Mouse (Mus musculus): ENCODE data around the gene Clrn3. TPM values are rescaled to one million over a fixed set of nuclear protein-coding genes. Genes with fewer than 3 reads are reported as not detected.

Gene Clrn3
- polyA plus RNA-seq, 1 experiment from 2014 or later, result not detected

- ATAC-seq, result no peak
- Histone ChIP-seq H3K27me3 (no peaks in the 10 kb centered on the region), H3K4me2 (no peak overlapping the region), H3K36me3 (ENCODE audit: poor library complexity, severe bottlenecking) (no peaks in the 10 kb centered on the region), H3K9ac (no peak overlapping the region), H3K9me3 (replicated peaks) (no peaks in the 10 kb centered on the region), H3K4me1 (0 out of 2 replicates have a peak, but pooled peaks cover under 1% of the 10 kb centered on the region), H3K27ac (no peak overlapping the region), H3K4me3 (no peak overlapping the region)
- 88% methylated on average over 2 of the region's 2 CpGs for WGBS
These were observed 614 bp upstream of the Clrn3 start for GRCm38 (mm10) chr7:135529068-135529467.

DNA sequence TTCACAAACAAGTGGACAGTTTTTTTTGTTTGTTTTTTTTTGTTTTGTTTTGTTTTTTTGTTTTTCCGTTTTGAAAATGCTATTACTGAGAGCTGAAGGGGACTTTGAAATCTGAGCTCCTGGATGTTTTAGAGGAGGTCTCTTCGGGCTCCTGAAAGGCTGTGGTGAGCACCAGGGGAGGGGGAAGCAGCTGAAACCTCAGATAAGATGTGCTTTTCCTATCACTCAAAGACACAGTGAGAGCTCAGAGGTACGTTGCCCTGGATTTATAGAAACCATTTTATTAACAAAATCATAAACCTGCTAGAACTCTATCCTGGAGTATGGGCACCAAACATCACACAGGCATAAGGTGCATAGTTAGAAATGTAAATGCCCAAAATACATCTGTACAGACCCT lies 1.3 kb downstream of the Clrn3 start:
- H3K36me3 ChIP-seq (ENCODE audit: poor library complexity, severe bottlenecking), result no peaks in the 10 kb centered on the region
- ATAC-seq, result no peak
- H3K9ac ChIP-seq, result no peak overlapping the region
- no peaks in the 10 kb centered on the region for H3K9me3 ChIP-seq (replicated peaks)
- H3K4me2 ChIP-seq, result no peak overlapping the region
- WGBS, result 70% methylated on average over 3 of the region's 3 CpGs
- 0 out of 2 replicates have a peak, but pooled peaks cover 3% of the 10 kb centered on the region for H3K4me1 ChIP-seq
- H3K4me3 ChIP-seq, result no peak overlapping the region
- no peaks in the 10 kb centered on the region for H3K27me3 ChIP-seq
- H3K27ac ChIP-seq, result no peak overlapping the region

- Histone ChIP-seq H3K27me3 (no peaks in the 10 kb centered on the region), H3K9me3 (replicated peaks) (no peaks in the 10 kb centered on the region), H3K27ac (no peak overlapping the region), H3K4me1 (0 out of 2 replicates have a peak, but pooled peaks cover 3% of the 10 kb centered on the region), H3K9ac (no peak overlapping the region), H3K4me3 (no peak overlapping the region), H3K36me3 (ENCODE audit: poor library complexity, severe bottlenecking) (no peaks in the 10 kb centered on the region), H3K4me2 (no peak overlapping the region)
- no peak for ATAC-seq
- WGBS, result 93% methylated on average over 3 of the region's 3 CpGs
These were observed 1.8 kb downstream of the Clrn3 start for GRCm38 (mm10) chr7:135526574-135527152.

DNA sequence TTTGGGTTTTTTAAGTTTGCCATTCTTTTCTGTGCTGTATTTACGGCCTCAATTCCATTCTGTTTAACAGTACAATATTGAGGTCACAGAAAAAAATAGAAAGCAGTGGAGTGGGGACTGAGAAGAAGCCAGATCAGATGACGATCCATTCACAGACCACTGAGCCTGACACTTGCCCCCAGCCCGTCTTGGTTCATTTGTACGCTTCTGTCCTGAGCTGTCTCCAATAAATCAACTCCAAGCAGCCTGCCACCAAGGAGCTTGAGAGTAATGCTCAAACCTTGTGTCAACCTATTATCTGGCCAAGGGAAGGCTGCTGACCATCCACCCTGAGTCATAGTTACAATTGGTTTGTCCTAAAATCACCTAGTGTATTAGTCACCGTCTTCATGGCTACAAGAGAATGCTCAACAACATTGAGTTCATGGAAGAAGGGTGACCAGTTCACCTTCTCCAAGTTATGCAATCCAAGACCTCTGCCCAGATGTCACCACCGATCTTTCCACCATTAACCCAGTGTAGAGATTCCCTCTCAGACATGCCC lies 4.0 kb downstream of the Clrn3 start:
- Histone ChIP-seq H3K27me3 (no peaks in the 10 kb centered on the region), H3K4me1 (0 out of 2 replicates have a peak, but pooled peaks cover 3% of the 10 kb centered on the region), H3K9ac (no peak overlapping the region), H3K36me3 (ENCODE audit: poor library complexity, severe bottlenecking) (no peaks in the 10 kb centered on the region), H3K4me3 (no peak overlapping the region), H3K27ac (no peak overlapping the region), H3K4me2 (no peak overlapping the region), H3K9me3 (replicated peaks) (no peaks in the 10 kb centered on the region)
- 86% methylated on average over 6 of the region's 6 CpGs for WGBS
- ATAC-seq, result no peak

GRCm38 (mm10) chr7:135523981-135524380 lies 4.5 kb downstream of the Clrn3 start:
- no peaks in the 10 kb centered on the region for H3K36me3 ChIP-seq (ENCODE audit: poor library complexity, severe bottlenecking)
- H3K4me3 ChIP-seq, result no peak overlapping the region
- H3K27me3 ChIP-seq, result no peaks in the 10 kb centered on the region
- WGBS, result 62% methylated on average over 4 of the region's 4 CpGs
- no peak for ATAC-seq
- H3K9me3 ChIP-seq (replicated peaks), result no peaks in the 10 kb centered on the region
- no peak overlapping the region for H3K9ac ChIP-seq
- no peak overlapping the region for H3K27ac ChIP-seq
- H3K4me1 ChIP-seq, result 0 out of 2 replicates have a peak, but pooled peaks cover 3% of the 10 kb centered on the region
- no peak overlapping the region for H3K4me2 ChIP-seq

DNA sequence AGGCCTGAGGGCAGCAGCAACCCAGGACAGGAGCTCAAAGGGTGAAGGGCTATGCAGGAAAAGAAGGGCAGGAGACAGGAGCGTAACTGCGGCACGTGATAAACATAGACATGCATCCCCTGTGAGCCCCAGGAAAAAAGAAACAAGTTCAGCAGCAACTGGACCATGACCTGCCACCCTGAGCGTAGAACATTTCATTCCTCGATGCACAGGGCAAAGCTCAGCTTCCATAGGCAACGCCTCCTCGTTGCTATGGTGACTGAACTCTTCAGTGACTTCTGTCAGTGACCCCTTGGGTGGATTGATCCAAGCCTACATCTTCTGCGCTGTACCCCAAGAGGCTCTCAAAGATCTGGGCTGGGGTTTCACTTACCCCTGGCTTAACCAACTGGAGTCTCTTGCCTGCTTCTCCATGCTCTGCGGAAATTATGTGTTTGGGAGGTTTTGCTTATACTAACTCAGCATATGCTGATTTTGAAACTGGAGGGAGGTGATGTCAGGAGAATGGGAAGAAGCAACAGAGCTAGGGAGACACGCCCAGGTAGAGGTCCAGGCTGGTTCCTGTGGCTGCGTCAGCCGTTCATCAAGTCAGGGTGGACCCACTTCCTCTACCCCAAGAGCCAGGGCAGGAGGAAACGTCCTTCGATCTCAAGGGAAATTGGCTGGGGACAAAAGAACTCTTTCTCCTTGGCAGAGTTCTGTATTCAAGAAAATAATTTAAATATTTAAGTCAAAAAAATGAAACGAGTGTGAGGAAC lies 6.5 kb downstream of the Clrn3 start:
- WGBS, result 76% methylated on average over 15 of the region's 15 CpGs
- no peak for ATAC-seq
- H3K4me3 ChIP-seq, result no peak overlapping the region
- no peak overlapping the region for H3K27ac ChIP-seq
- 0 out of 2 replicates have a peak, but pooled peaks cover 3% of the 10 kb centered on the region for H3K4me1 ChIP-seq
- H3K9me3 ChIP-seq (replicated peaks), result no peaks in the 10 kb centered on the region
- no peak overlapping the region for H3K4me2 ChIP-seq
- H3K9ac ChIP-seq, result no peak overlapping the region
- H3K36me3 ChIP-seq (ENCODE audit: poor library complexity, severe bottlenecking), result no peaks in the 10 kb centered on the region
- H3K27me3 ChIP-seq, result no peaks in the 10 kb centered on the region

DNA sequence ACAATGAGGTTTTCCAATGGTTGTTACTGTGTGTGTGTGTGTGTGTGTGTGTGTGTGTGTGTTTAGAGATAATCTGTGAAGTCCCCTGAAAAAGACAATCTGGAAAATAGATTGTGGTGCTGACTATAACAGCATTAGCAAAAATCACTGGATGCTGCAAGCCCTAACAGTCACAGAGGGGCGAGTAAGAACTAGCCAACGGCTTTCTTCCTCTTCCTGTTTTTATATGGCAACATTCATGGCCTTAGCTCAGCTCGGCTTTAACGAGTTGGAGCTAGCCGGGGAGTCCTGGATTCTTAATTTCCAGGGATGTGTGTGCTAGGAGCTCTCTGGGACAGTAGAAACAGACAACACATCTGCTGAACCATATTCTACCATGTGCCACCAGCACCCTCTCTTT lies 8.2 kb downstream of the Clrn3 start:
- H3K9me3 ChIP-seq (replicated peaks), result no peaks in the 10 kb centered on the region
- no peaks in the 10 kb centered on the region for H3K36me3 ChIP-seq (ENCODE audit: poor library complexity, severe bottlenecking)
- H3K27ac ChIP-seq, result no peak overlapping the region
- 0 out of 2 replicates have a peak, but pooled peaks cover 3% of the 10 kb centered on the region for H3K4me1 ChIP-seq
- 81% methylated on average over 5 of the region's 5 CpGs for WGBS
- no peaks in the 10 kb centered on the region for H3K27me3 ChIP-seq
- no peak overlapping the region for H3K4me2 ChIP-seq
- no peak overlapping the region for H3K9ac ChIP-seq
- H3K4me3 ChIP-seq, result no peak overlapping the region
- no peak for ATAC-seq

- H3K27ac ChIP-seq, result no peak overlapping the region
- no peaks in the 10 kb centered on the region for H3K27me3 ChIP-seq
- no peak overlapping the region for H3K9ac ChIP-seq
- no peaks in the 10 kb centered on the region for H3K4me1 ChIP-seq
- no peak overlapping the region for H3K4me2 ChIP-seq
- no peaks in the 10 kb centered on the region for H3K36me3 ChIP-seq (ENCODE audit: poor library complexity, severe bottlenecking)
- WGBS, result 77% methylated on average over 4 of the region's 4 CpGs
- no peak overlapping the region for H3K4me3 ChIP-seq
- no peak for ATAC-seq
- no peaks in the 10 kb centered on the region for H3K9me3 ChIP-seq (replicated peaks)
These were observed 11.3 kb downstream of the Clrn3 start for GRCm38 (mm10) chr7:135517191-135517590.

DNA sequence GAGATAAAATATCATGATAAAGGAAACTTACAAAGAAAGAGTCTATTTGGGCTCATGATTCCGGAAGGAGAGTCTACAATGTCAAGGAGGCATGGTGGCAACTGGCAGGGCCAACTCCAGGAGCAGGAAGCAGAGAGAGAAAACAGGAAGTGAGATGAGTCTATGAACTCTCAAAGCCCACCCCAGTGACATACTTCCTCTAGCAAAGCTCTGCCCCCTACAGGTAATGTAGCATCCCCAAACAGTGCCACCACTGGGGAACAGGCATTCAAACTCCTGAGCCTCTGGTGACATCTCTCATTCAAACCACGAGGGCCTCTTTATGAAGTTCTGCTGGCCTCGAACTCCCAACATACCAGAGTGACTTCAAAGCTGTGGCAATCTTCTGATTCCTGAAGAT lies 16.7 kb downstream of the Clrn3 start:
- no peak for ATAC-seq
- no peaks in the 10 kb centered on the region for H3K36me3 ChIP-seq (ENCODE audit: poor library complexity, severe bottlenecking)
- no peak overlapping the region for H3K4me3 ChIP-seq
- no peaks in the 10 kb centered on the region for H3K4me1 ChIP-seq
- H3K9me3 ChIP-seq (replicated peaks), result no peaks in the 10 kb centered on the region
- no peaks in the 10 kb centered on the region for H3K27me3 ChIP-seq
- no peak overlapping the region for H3K27ac ChIP-seq
- 89% methylated on average over 3 of the region's 3 CpGs for WGBS
- no peak overlapping the region for H3K9ac ChIP-seq
- no peak overlapping the region for H3K4me2 ChIP-seq

GRCm38 (mm10) chr7:135510431-135510830 lies 18.0 kb downstream of the Clrn3 start:
- H3K27ac ChIP-seq, result no peak overlapping the region
- no peaks in the 10 kb centered on the region for H3K27me3 ChIP-seq
- H3K4me1 ChIP-seq, result no peaks in the 10 kb centered on the region
- ATAC-seq, result no peak
- no peak overlapping the region for H3K4me2 ChIP-seq
- H3K9me3 ChIP-seq (replicated peaks), result no peaks in the 10 kb centered on the region
- no peaks in the 10 kb centered on the region for H3K36me3 ChIP-seq (ENCODE audit: poor library complexity, severe bottlenecking)
- WGBS, result 94% methylated on average over 5 of the region's 5 CpGs
- no peak overlapping the region for H3K4me3 ChIP-seq
- H3K9ac ChIP-seq, result no peak overlapping the region

- no peaks in the 10 kb centered on the region for H3K4me1 ChIP-seq
- no peaks in the 10 kb centered on the region for H3K36me3 ChIP-seq (ENCODE audit: poor library complexity, severe bottlenecking)
- no peaks in the 10 kb centered on the region for H3K9me3 ChIP-seq (replicated peaks)
- H3K27ac ChIP-seq, result no peak overlapping the region
- ATAC-seq, result no peak
- no peak overlapping the region for H3K4me2 ChIP-seq
- no peak overlapping the region for H3K4me3 ChIP-seq
- WGBS, result 95% methylated on average over 3 of the region's 3 CpGs
- H3K27me3 ChIP-seq, result no peaks in the 10 kb centered on the region
- no peak overlapping the region for H3K9ac ChIP-seq
These were observed 19.2 kb downstream of the Clrn3 start for GRCm38 (mm10) chr7:135509272-135509671.

DNA sequence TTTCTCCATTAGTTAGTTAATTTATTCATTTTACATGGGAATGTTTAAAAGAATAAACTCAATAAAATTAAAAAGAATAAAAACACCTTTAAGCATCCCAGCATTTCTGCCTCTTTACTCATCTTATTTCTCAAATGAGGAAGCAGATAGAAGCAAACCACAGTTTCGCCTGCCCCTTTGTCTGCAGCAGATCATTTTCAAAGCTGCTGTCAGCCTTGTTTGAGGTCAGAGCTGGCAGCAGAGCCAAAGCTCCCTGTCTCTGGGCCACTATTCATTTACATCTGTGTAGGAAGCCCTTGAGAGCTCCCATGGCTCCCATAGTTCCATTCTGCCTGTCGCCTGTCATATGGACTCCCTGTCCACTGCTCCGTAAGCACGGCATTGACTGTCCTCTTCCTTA lies 19.9 kb downstream of the Clrn3 start:
- Histone ChIP-seq H3K36me3 (ENCODE audit: poor library complexity, severe bottlenecking) (no peaks in the 10 kb centered on the region), H3K4me1 (no peaks in the 10 kb centered on the region), H3K27me3 (no peaks in the 10 kb centered on the region), H3K9ac (no peak overlapping the region), H3K4me2 (no peak overlapping the region), H3K27ac (no peak overlapping the region), H3K9me3 (replicated peaks) (no peaks in the 10 kb centered on the region), H3K4me3 (no peak overlapping the region)
- no peak for ATAC-seq
- 70% methylated on average over 4 of the region's 4 CpGs for WGBS

All from forebrain, embryonic 13.5 days (tissue).